Mouse (Mus musculus) thymus, postnatal 0 days (tissue): ENCODE measurements at regions not wholly inside any gene's neighbourhood (a gene's known extent, or its start where the extent isn't known, plus 50 kb on each side); places are given as distances from the start of the nearest gene placed in this dataset.

Source experiments
- DNase-seq: peaks from one replicate; pipeline ENCODE4 v3.0.0-alpha.2; 2015; ENCODE audit warnings: low spot score

- DNase-seq = peak; percentile 2
Measured at GRCm38 (mm10) chr2:57772315-57772714, 225.4 kb upstream of the Galnt5 start.

GRCm38 (mm10) chr2:57776154-57776553 lies 221.5 kb upstream of the Galnt5 start:
- no peak for DNase-seq

- no peak for DNase-seq
Measured at GRCm38 (mm10) chr2:57780836-57781235, 216.8 kb upstream of the Galnt5 start.

- DNase-seq = no peak
Measured at GRCm38 (mm10) chr2:57793519-57794296, 204.0 kb upstream of the Galnt5 start.

GRCm38 (mm10) chr2:57799279-57799678 lies 198.4 kb upstream of the Galnt5 start:
- no peak for DNase-seq

- DNase-seq = no peak
Measured at GRCm38 (mm10) chr2:57807911-57808310, 189.8 kb upstream of the Galnt5 start.

GRCm38 (mm10) chr2:57812996-57813395 lies 184.7 kb upstream of the Galnt5 start:
- no peak for DNase-seq

GRCm38 (mm10) chr2:57820343-57820742 lies 177.3 kb upstream of the Galnt5 start:
- DNase-seq = no peak

GRCm38 (mm10) chr2:57820923-57821322 lies 176.8 kb upstream of the Galnt5 start:
- DNase-seq = no peak

GRCm38 (mm10) chr2:57828284-57828683 lies 169.4 kb upstream of the Galnt5 start:
- DNase-seq = no peak

GRCm38 (mm10) chr2:57832565-57833355 lies 164.9 kb upstream of the Galnt5 start:
- DNase-seq = peak; percentile 28

GRCm38 (mm10) chr2:57845135-57845534 lies 152.5 kb upstream of the Galnt5 start:
- DNase-seq = no peak

- no peak for DNase-seq
Measured at GRCm38 (mm10) chr2:57847707-57848106, 150.0 kb upstream of the Galnt5 start.

GRCm38 (mm10) chr2:57849338-57850057 lies 148.2 kb upstream of the Galnt5 start:
- no peak for DNase-seq

- no peak for DNase-seq
Measured at GRCm38 (mm10) chr2:57850058-57850400, 147.7 kb upstream of the Galnt5 start.

- DNase-seq = no peak
Measured at GRCm38 (mm10) chr2:57856524-57857107, 141.1 kb upstream of the Galnt5 start.

- DNase-seq = no peak
Measured at GRCm38 (mm10) chr2:57865289-57865688, 132.4 kb upstream of the Galnt5 start.

GRCm38 (mm10) chr2:57868046-57868445 lies 129.6 kb upstream of the Galnt5 start:
- DNase-seq = no peak

- no peak for DNase-seq
Measured at GRCm38 (mm10) chr2:57900168-57900567, 97.5 kb upstream of the Galnt5 start.

GRCm38 (mm10) chr2:57900580-57901247 lies 97.0 kb upstream of the Galnt5 start:
- DNase-seq = no peak

- no peak for DNase-seq
Measured at GRCm38 (mm10) chr2:57905184-57905583, 92.5 kb upstream of the Galnt5 start.
